Mouse (Mus musculus): ENCODE data around the gene Pigk. TPM values are rescaled to one million over a fixed set of nuclear protein-coding genes. Genes with fewer than 3 reads are reported as not detected.
A peak's percentile ranks its signal among the peaks of the same experiment; 100 is the strongest.
"Not testable (repeated sequence)": the region's sequence is repeated elsewhere in the genome, so short reads cannot be mapped to it uniquely, and the experiment has no call there.

Pigk gene
- polyA plus RNA-seq, 1 experiment from 2014 or later = 42.4 TPM

GRCm38 (mm10) chr3:152689105-152689504 lies 24.8 kb upstream of the Pigk start:
- Histone ChIP-seq H3K27ac (ENCODE audit: low read depth, low read length) (no peak overlapping the region), H3K4me1 (ENCODE audit: control insufficient read depth, insufficient read depth, low read length) (no peaks in the 10 kb centered on the region), H3K27me3 (ENCODE audit: control insufficient read depth, insufficient read depth, low read length) (no peaks in the 10 kb centered on the region), H3K9me3 (ENCODE audit: control insufficient read depth, low read length) (no peaks in the 10 kb centered on the region), H3K4me2 (ENCODE audit: low read depth) (no peak overlapping the region), H3K36me3 (ENCODE audit: control insufficient read depth, insufficient read depth, low read length) (no peaks in the 10 kb centered on the region), H3K4me3 (ENCODE audit: low read depth, low read length) (no peak overlapping the region), H3K9ac (ENCODE audit: low read length) (no peak overlapping the region)
- DNase-seq (ENCODE audit: low spot score) = no peak
- WGBS = 81% methylated on average over 9 of the region's 9 CpGs
- ATAC-seq (ENCODE audit: insufficient read depth, low FRiP score, low TSS enrichment) = no peak

- 86% methylated on average over 3 of the region's 3 CpGs for WGBS
- no peak overlapping the region for H3K9ac ChIP-seq (ENCODE audit: low read length)
- H3K4me2 ChIP-seq (ENCODE audit: low read depth) = no peak overlapping the region
- H3K9me3 ChIP-seq (ENCODE audit: control insufficient read depth, low read length) = no peaks in the 10 kb centered on the region
- H3K27me3 ChIP-seq (ENCODE audit: control insufficient read depth, insufficient read depth, low read length) = no peaks in the 10 kb centered on the region
- no peaks in the 10 kb centered on the region for H3K4me1 ChIP-seq (ENCODE audit: control insufficient read depth, insufficient read depth, low read length)
- DNase-seq (ENCODE audit: low spot score) (no peak), ATAC-seq (ENCODE audit: insufficient read depth, low FRiP score, low TSS enrichment) (no peak)
- no peak overlapping the region for H3K27ac ChIP-seq (ENCODE audit: low read depth, low read length)
- H3K36me3 ChIP-seq (ENCODE audit: control insufficient read depth, insufficient read depth, low read length) = no peaks in the 10 kb centered on the region
- no peak overlapping the region for H3K4me3 ChIP-seq (ENCODE audit: low read depth, low read length)
These were observed 18.9 kb upstream of the Pigk start for GRCm38 (mm10) chr3:152694950-152695349.

- no peak for DNase-seq (ENCODE audit: low spot score)
- H3K4me1 ChIP-seq (ENCODE audit: control insufficient read depth, insufficient read depth, low read length) = no peaks in the 10 kb centered on the region
- H3K9me3 ChIP-seq (ENCODE audit: control insufficient read depth, low read length) = no peaks in the 10 kb centered on the region
- no peak for ATAC-seq (ENCODE audit: insufficient read depth, low FRiP score, low TSS enrichment)
- no peak overlapping the region for H3K4me2 ChIP-seq (ENCODE audit: low read depth)
- no peaks in the 10 kb centered on the region for H3K27me3 ChIP-seq (ENCODE audit: control insufficient read depth, insufficient read depth, low read length)
- no peak overlapping the region for H3K4me3 ChIP-seq (ENCODE audit: low read depth, low read length)
- no peaks in the 10 kb centered on the region for H3K36me3 ChIP-seq (ENCODE audit: control insufficient read depth, insufficient read depth, low read length)
- H3K27ac ChIP-seq (ENCODE audit: low read depth, low read length) = no peak overlapping the region
- no peak overlapping the region for H3K9ac ChIP-seq (ENCODE audit: low read length)
- WGBS = 88% methylated on average over 5 of the region's 5 CpGs
These were observed 15.9 kb upstream of the Pigk start for GRCm38 (mm10) chr3:152698017-152698416.

- no peak for ATAC-seq (ENCODE audit: insufficient read depth, low FRiP score, low TSS enrichment)
These were observed 14.6 kb upstream of the Pigk start for GRCm38 (mm10) chr3:152699261-152699660.

GRCm38 (mm10) chr3:152701536-152701935 lies 12.4 kb upstream of the Pigk start:
- not testable (repeated sequence) for H3K27ac ChIP-seq (ENCODE audit: low read depth, low read length)

More at GRCm38 (mm10) chr3:152699261-152699660, 14.6 kb upstream of the Pigk start:
- 64% methylated on average over 8 of the region's 8 CpGs for WGBS
- no peak overlapping the region for H3K4me2 ChIP-seq (ENCODE audit: low read depth)
- H3K27ac ChIP-seq (ENCODE audit: low read depth, low read length) = no peak overlapping the region
- H3K4me1 ChIP-seq (ENCODE audit: control insufficient read depth, insufficient read depth, low read length) = no peaks in the 10 kb centered on the region
- no peaks in the 10 kb centered on the region for H3K27me3 ChIP-seq (ENCODE audit: control insufficient read depth, insufficient read depth, low read length)
- DNase-seq (ENCODE audit: low spot score) = no peak
- no peaks in the 10 kb centered on the region for H3K9me3 ChIP-seq (ENCODE audit: control insufficient read depth, low read length)
- no peaks in the 10 kb centered on the region for H3K36me3 ChIP-seq (ENCODE audit: control insufficient read depth, insufficient read depth, low read length)
- no peak overlapping the region for H3K9ac ChIP-seq (ENCODE audit: low read length)
- H3K4me3 ChIP-seq (ENCODE audit: low read depth, low read length) = no peak overlapping the region

GRCm38 (mm10) chr3:152702274-152702843 lies 11.5 kb upstream of the Pigk start:
- Histone ChIP-seq H3K27me3 (ENCODE audit: control insufficient read depth, insufficient read depth, low read length) (no peaks in the 10 kb centered on the region), H3K9me3 (ENCODE audit: control insufficient read depth, low read length) (no peaks in the 10 kb centered on the region), H3K36me3 (ENCODE audit: control insufficient read depth, insufficient read depth, low read length) (no peaks in the 10 kb centered on the region), H3K4me3 (ENCODE audit: low read depth, low read length) (no peak overlapping the region), H3K9ac (ENCODE audit: low read length) (no peak overlapping the region), H3K4me1 (ENCODE audit: control insufficient read depth, insufficient read depth, low read length) (no peaks in the 10 kb centered on the region), H3K4me2 (ENCODE audit: low read depth) (no peak overlapping the region), H3K27ac (ENCODE audit: low read depth, low read length) (no peak overlapping the region)
- DNase-seq (ENCODE audit: low spot score) = peak; percentile 37
- no peak for ATAC-seq (ENCODE audit: insufficient read depth, low FRiP score, low TSS enrichment)
- 51% methylated on average over 8 of the region's 8 CpGs for WGBS

More at GRCm38 (mm10) chr3:152701536-152701935, 12.4 kb upstream of the Pigk start:
- H3K27me3 ChIP-seq (ENCODE audit: control insufficient read depth, insufficient read depth, low read length); DNase-seq (ENCODE audit: low spot score); H3K4me2 ChIP-seq (ENCODE audit: low read depth); H3K36me3 ChIP-seq (ENCODE audit: control insufficient read depth, insufficient read depth, low read length); H3K4me3 ChIP-seq (ENCODE audit: low read depth, low read length); H3K9me3 ChIP-seq (ENCODE audit: control insufficient read depth, low read length); H3K4me1 ChIP-seq (ENCODE audit: control insufficient read depth, insufficient read depth, low read length); ATAC-seq (ENCODE audit: insufficient read depth, low FRiP score, low TSS enrichment); H3K9ac ChIP-seq (ENCODE audit: low read length): not testable (repeated sequence)
- 93% methylated on average over 8 of the region's 8 CpGs for WGBS

GRCm38 (mm10) chr3:152705826-152706225 lies 8.1 kb upstream of the Pigk start:
- no peaks in the 10 kb centered on the region for H3K4me1 ChIP-seq (ENCODE audit: control insufficient read depth, insufficient read depth, low read length)
- no peak overlapping the region for H3K4me3 ChIP-seq (ENCODE audit: low read depth, low read length)
- no peak overlapping the region for H3K9ac ChIP-seq (ENCODE audit: low read length)
- no peaks in the 10 kb centered on the region for H3K9me3 ChIP-seq (ENCODE audit: control insufficient read depth, low read length)
- H3K27ac ChIP-seq (ENCODE audit: low read depth, low read length) = no peak overlapping the region
- 69% methylated on average over 5 of the region's 5 CpGs for WGBS
- H3K27me3 ChIP-seq (ENCODE audit: control insufficient read depth, insufficient read depth, low read length) = no peaks in the 10 kb centered on the region
- H3K36me3 ChIP-seq (ENCODE audit: control insufficient read depth, insufficient read depth, low read length) = no peaks in the 10 kb centered on the region
- DNase-seq (ENCODE audit: low spot score) (no peak), ATAC-seq (ENCODE audit: insufficient read depth, low FRiP score, low TSS enrichment) (no peak)
- no peak overlapping the region for H3K4me2 ChIP-seq (ENCODE audit: low read depth)

GRCm38 (mm10) chr3:152706901-152707300 lies 7.0 kb upstream of the Pigk start:
- H3K27me3 ChIP-seq (ENCODE audit: control insufficient read depth, insufficient read depth, low read length) = no peaks in the 10 kb centered on the region
- H3K9me3 ChIP-seq (ENCODE audit: control insufficient read depth, low read length) = no peaks in the 10 kb centered on the region
- DNase-seq (ENCODE audit: low spot score) (no peak), ATAC-seq (ENCODE audit: insufficient read depth, low FRiP score, low TSS enrichment) (no peak)
- H3K9ac ChIP-seq (ENCODE audit: low read length) = no peak overlapping the region
- no peak overlapping the region for H3K4me3 ChIP-seq (ENCODE audit: low read depth, low read length)
- no peaks in the 10 kb centered on the region for H3K4me1 ChIP-seq (ENCODE audit: control insufficient read depth, insufficient read depth, low read length)
- 81% methylated on average over 2 of the region's 2 CpGs for WGBS
- no peak overlapping the region for H3K27ac ChIP-seq (ENCODE audit: low read depth, low read length)
- no peaks in the 10 kb centered on the region for H3K36me3 ChIP-seq (ENCODE audit: control insufficient read depth, insufficient read depth, low read length)
- H3K4me2 ChIP-seq (ENCODE audit: low read depth) = no peak overlapping the region

- no peaks in the 10 kb centered on the region for H3K9me3 ChIP-seq (ENCODE audit: control insufficient read depth, low read length)
- DNase-seq (ENCODE audit: low spot score) = no peak
These were observed 6.5 kb upstream of the Pigk start for GRCm38 (mm10) chr3:152707321-152707823.

More at GRCm38 (mm10) chr3:152707321-152707823, 6.5 kb upstream of the Pigk start:
- H3K4me2 ChIP-seq (ENCODE audit: low read depth) = no peak overlapping the region
- H3K27ac ChIP-seq (ENCODE audit: low read depth, low read length) = no peak overlapping the region
- no peak for ATAC-seq (ENCODE audit: insufficient read depth, low FRiP score, low TSS enrichment)
- 87% methylated on average over 5 of the region's 5 CpGs for WGBS
- H3K36me3 ChIP-seq (ENCODE audit: control insufficient read depth, insufficient read depth, low read length) = no peaks in the 10 kb centered on the region
- H3K4me1 ChIP-seq (ENCODE audit: control insufficient read depth, insufficient read depth, low read length) = no peaks in the 10 kb centered on the region
- H3K9ac ChIP-seq (ENCODE audit: low read length) = no peak overlapping the region
- H3K4me3 ChIP-seq (ENCODE audit: low read depth, low read length) = no peak overlapping the region
- no peaks in the 10 kb centered on the region for H3K27me3 ChIP-seq (ENCODE audit: control insufficient read depth, insufficient read depth, low read length)

Data from neural tube, embryonic 11.5 days (tissue).